Mouse (Mus musculus) megakaryocyte-erythroid progenitor cell, adult 5-6 weeks (primary cell): ENCODE data around the gene Kiss1r. TPM values are rescaled to one million over a fixed set of nuclear protein-coding genes. Genes with fewer than 3 reads are reported as not detected.
A peak's percentile ranks its signal among the peaks of the same experiment; 100 is the strongest.

Source experiments
- ATAC-seq: replicated peaks from 2 replicates; pipeline ENCODE4 v1.8.0; 2016; ENCODE audit warnings: mild to moderate bottlenecking, inconsistent platforms; ENCODE audit not compliant: severe bottlenecking, poor library complexity, low FRiP score, low TSS enrichment
- total RNA-seq, 2 experiments: library from RNA; stranded (forward) in 1 of 2; stranded (reverse) in 1 of 2; fragments of 200-1000, 215-1000 nt in 1 of 2; fragments of >200 nt in 1 of 2; fragmentation: Nextera tagmentation in 1 of 2; gene quantifications; 2 replicates each; pipeline ENCODE4 v1.2.3; 2014 to 2017

Gene Kiss1r
- total RNA-seq, 2 experiments from 2014 or later: 0.31 TPM; not detected in 1

GRCm38 (mm10) chr10:79920056-79920890 lies 3.5 kb downstream of the Kiss1r start:
- ATAC-seq: no peak

- ATAC-seq: no peak
These were observed 4.3 kb downstream of the Kiss1r start, which contains the start of gene R3hdm4 for GRCm38 (mm10) chr10:79920958-79921535. TSS of gene R3hdm4 (minus strand) at chr10:79921208.

GRCm38 (mm10) chr10:79921572-79921971 lies 4.8 kb downstream of the Kiss1r start:
- no peak for ATAC-seq

- peak; percentile 39; the same call in 1 of the 2 replicates for ATAC-seq
These were observed 8.4 kb downstream of the Kiss1r start for GRCm38 (mm10) chr10:79924998-79925784.

GRCm38 (mm10) chr10:79925785-79926490 lies 9.2 kb downstream of the Kiss1r start:
- peak; percentile 3; the same call in 1 of the 2 replicates for ATAC-seq

GRCm38 (mm10) chr10:79926491-79927323 lies 9.9 kb downstream of the Kiss1r start, which contains the start of gene Arid3a:
TSS of gene Arid3a (plus strand) at chr10:79927043.
- peak; percentile 70 for ATAC-seq

- 0 out of 2 replicates have a peak, but pooled peaks have one; percentile 1 for ATAC-seq
These were observed 10.7 kb downstream of the Kiss1r start for GRCm38 (mm10) chr10:79927324-79928029.

- no peak for ATAC-seq
These were observed 11.4 kb downstream of the Kiss1r start for GRCm38 (mm10) chr10:79928030-79928694.

GRCm38 (mm10) chr10:79928907-79929701 lies 12.3 kb downstream of the Kiss1r start:
- no peak for ATAC-seq

- ATAC-seq: no peak
These were observed 13.4 kb downstream of the Kiss1r start for GRCm38 (mm10) chr10:79929967-79930825.

- no peak for ATAC-seq
These were observed 14.0 kb downstream of the Kiss1r start for GRCm38 (mm10) chr10:79930826-79931186.

- no peak for ATAC-seq
These were observed 15.0 kb downstream of the Kiss1r start for GRCm38 (mm10) chr10:79931797-79932196.

- ATAC-seq: no peak
These were observed 16.0 kb downstream of the Kiss1r start for GRCm38 (mm10) chr10:79932736-79933135.

- no peak for ATAC-seq
These were observed 16.4 kb downstream of the Kiss1r start for GRCm38 (mm10) chr10:79933145-79933679.

- no peak for ATAC-seq
These were observed 17.1 kb downstream of the Kiss1r start for GRCm38 (mm10) chr10:79933861-79934260.
